ENCODE assay signal across 8 mouse cellular contexts in the genomic region with DNA sequence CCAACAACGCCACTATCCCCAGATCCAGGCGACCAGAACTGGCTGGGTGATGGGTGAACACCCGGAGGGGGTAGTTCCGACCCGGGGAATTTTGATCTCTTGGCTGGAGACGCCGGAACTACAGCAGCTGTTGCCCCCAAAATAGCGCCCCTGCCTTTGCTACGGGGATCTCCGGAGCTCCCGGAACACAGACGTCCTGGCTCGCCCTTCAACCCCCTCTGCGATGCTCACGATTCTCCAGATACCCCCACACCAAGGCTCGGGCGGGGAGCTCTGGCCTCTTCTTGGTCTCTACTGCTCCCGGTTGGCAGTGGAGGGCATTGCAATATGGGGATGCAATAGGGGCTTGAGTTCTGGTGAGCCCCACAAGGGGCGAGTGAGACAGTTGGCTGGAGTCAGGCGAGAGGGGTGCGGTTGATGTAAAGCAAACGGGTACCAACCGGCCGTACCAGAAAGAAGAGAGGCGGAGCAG. TPM values are rescaled to one million over a fixed set of nuclear protein-coding genes. Genes with fewer than 3 reads are reported as not detected.
DNase-seq lines count a peak whose midpoint lies in the region; ATAC-seq lines count a peak whose summit lies in the region.

No protein-coding gene starts in this region.

- H3K27ac ChIP-seq in forebrain, embryonic 16.5 days (ENCODE audit: low read length) = no peak overlapping the region
- peak overlapping the region; percentile 100 for H3K27ac ChIP-seq in liver, embryonic 15.5 days (replicated peaks)

- no peaks in the 10 kb centered on the region for H3K36me3 ChIP-seq in forebrain, embryonic 16.5 days (ENCODE audit: control insufficient read depth, insufficient read depth)
- peaks cover 6% of the 10 kb centered on the region; the same call in 1 of the 2 replicates for H3K36me3 ChIP-seq in liver, embryonic 15.5 days (replicated peaks)

- peak overlapping the region; percentile 96 for H3K4me2 ChIP-seq in forebrain, embryonic 16.5 days (ENCODE audit: low read length)
- peak overlapping the region; percentile 100 for H3K4me2 ChIP-seq in liver, embryonic 15.5 days

- peaks cover 40% of the 10 kb centered on the region for H3K4me1 ChIP-seq in forebrain, embryonic 16.5 days (replicated peaks; ENCODE audit: control insufficient read depth, insufficient read depth, low read length)
- peaks cover 78% of the 10 kb centered on the region for H3K4me1 ChIP-seq in liver, embryonic 15.5 days (replicated peaks)

- DNase-seq in layer of hippocampus, adult 11-12 months (ENCODE audit: low spot score) = peak; percentile 69
- no peak for DNase-seq in layer of hippocampus, adult 9-11 months
- peak; percentile 65 for DNase-seq in cerebellum, adult 8-10 months
- peak; percentile 52 for DNase-seq in induced T-regulatory cell, adult 2 months (ENCODE audit: low read depth)
- peak; percentile 58 to 65 for DNase-seq in right cerebral cortex, adult 2 months (ENCODE audit: low spot score in 2 of 2)
- DNase-seq in ovary, adult 18-20 months (ENCODE audit: low spot score) = no peak

- 3% methylated on average over 25 of the region's 25 CpGs for WGBS in forebrain, embryonic 16.5 days
- under 1% methylated on average over 25 of the region's 25 CpGs for WGBS in liver, embryonic 15.5 days (ENCODE audit: insufficient replicate concordance)

- peaks cover 21% of the 10 kb centered on the region for H3K27me3 ChIP-seq in forebrain, embryonic 16.5 days (replicated peaks; ENCODE audit: control insufficient read depth, insufficient read depth, low read length)
- peaks cover 49% of the 10 kb centered on the region for H3K27me3 ChIP-seq in liver, embryonic 15.5 days

- peak overlapping the region; percentile 55 for H3K4me3 ChIP-seq in forebrain, embryonic 16.5 days (replicated peaks; ENCODE audit: low read length)
- peak overlapping the region; percentile 83 for H3K4me3 ChIP-seq in liver, embryonic 15.5 days (replicated peaks)

- H3K9ac ChIP-seq in forebrain, embryonic 16.5 days (replicated peaks; ENCODE audit: low read depth, low read length) = peak overlapping the region; percentile 29; the same call in 1 of the 2 replicates
- H3K9ac ChIP-seq in liver, embryonic 15.5 days = peak overlapping the region; percentile 93

- ATAC-seq in forebrain, embryonic 16.5 days = no peak
- ATAC-seq in liver, embryonic 15.5 days (ENCODE audit: insufficient read depth) = peak; percentile 50

- H3K9me3 ChIP-seq in forebrain, embryonic 16.5 days (ENCODE audit: control insufficient read depth, low read length) = no peaks in the 10 kb centered on the region
- H3K9me3 ChIP-seq in liver, embryonic 15.5 days (replicated peaks) = no peaks in the 10 kb centered on the region

RNA-seq across cellular contexts. Expression of gene Ache, which starts 1.7 kb away (rescaled TPM):
- 10.2 and 17.2 TPM in 2 replicates for polyA plus RNA-seq in forebrain, embryonic 16.5 days (2015; fragmentation: Nextera tagmentation; extraction: Ambion mirVana)
- 17.2 and 20.7 TPM in 2 replicates for polyA plus RNA-seq in liver, embryonic 15.5 days (2015; fragmentation: Nextera tagmentation; extraction: Ambion mirVana)

RNA-seq across cellular contexts. Expression of gene Ufsp1, which starts 5.4 kb away (rescaled TPM):
- 6.1 and 8.9 TPM in 2 replicates for polyA plus RNA-seq in forebrain, embryonic 16.5 days (2015; fragmentation: Nextera tagmentation; extraction: Ambion mirVana)
- 7.4 and 9.6 TPM in 2 replicates for polyA plus RNA-seq in liver, embryonic 15.5 days (2015; fragmentation: Nextera tagmentation; extraction: Ambion mirVana)

RNA-seq across cellular contexts. Expression of gene Srrt, which starts 18.4 kb away (rescaled TPM):
- polyA plus RNA-seq in forebrain, embryonic 16.5 days (2015; fragmentation: Nextera tagmentation; extraction: Ambion mirVana) = 119 and 125 TPM in 2 replicates
- polyA plus RNA-seq in liver, embryonic 15.5 days (2015; fragmentation: Nextera tagmentation; extraction: Ambion mirVana) = 68.0 and 76.9 TPM in 2 replicates

RNA-seq across cellular contexts. Expression of gene Trip6, which starts 25.2 kb away (rescaled TPM):
- polyA plus RNA-seq in forebrain, embryonic 16.5 days (2015; fragmentation: Nextera tagmentation; extraction: Ambion mirVana) = 17.0 and 17.9 TPM in 2 replicates
- 8.2 and 11.2 TPM in 2 replicates for polyA plus RNA-seq in liver, embryonic 15.5 days (2015; fragmentation: Nextera tagmentation; extraction: Ambion mirVana)

RNA-seq across cellular contexts. Expression of gene Slc12a9, which starts 44.4 kb away (rescaled TPM):
- 17.7 and 26.0 TPM in 2 replicates for polyA plus RNA-seq in forebrain, embryonic 16.5 days (2015; fragmentation: Nextera tagmentation; extraction: Ambion mirVana)
- polyA plus RNA-seq in liver, embryonic 15.5 days (2015; fragmentation: Nextera tagmentation; extraction: Ambion mirVana) = 3.2 and 3.8 TPM in 2 replicates

Comparison
In these comparisons a context has a peak if more than half of its experiments do, and no peak if none do; other contexts are left out.
1. DNase-seq: peak in layer of hippocampus, adult 11-12 months (single experiment), cerebellum, adult 8-10 months (single experiment), induced T-regulatory cell, adult 2 months (single experiment) and right cerebral cortex, adult 2 months (2 of 2); none in layer of hippocampus, adult 9-11 months (single experiment) and ovary, adult 18-20 months (single experiment).